Mouse (Mus musculus): ENCODE results near the gene Mmadhc.

Mmadhc gene

GRCm38 (mm10) chr2:50296109-50296986 is at the start of gene Mmadhc:
TSS of gene Mmadhc (minus strand) at chr2:50296801.
- DNase-seq, result peak; percentile 86

DNA sequence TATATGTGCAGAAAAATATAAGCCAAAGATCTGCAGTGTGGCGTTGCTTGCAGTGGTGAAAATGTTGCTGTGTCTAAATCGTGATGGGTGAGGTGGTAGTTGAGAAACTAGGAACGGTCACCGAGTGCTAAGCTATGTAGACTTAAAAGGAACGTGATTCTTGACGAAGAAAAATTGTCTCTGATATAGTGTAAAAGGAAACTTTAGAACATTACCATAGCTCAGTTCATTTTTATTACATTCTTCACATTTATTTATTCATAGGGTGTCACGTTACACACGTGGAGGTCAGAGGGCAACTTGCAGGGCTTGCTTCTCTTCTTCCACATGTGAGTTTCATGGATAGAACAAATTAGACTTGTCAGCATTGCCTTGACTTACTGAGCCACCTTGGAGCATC is 47.0 kb upstream of the Mmadhc start:
- DNase-seq, result no peak

DNA sequence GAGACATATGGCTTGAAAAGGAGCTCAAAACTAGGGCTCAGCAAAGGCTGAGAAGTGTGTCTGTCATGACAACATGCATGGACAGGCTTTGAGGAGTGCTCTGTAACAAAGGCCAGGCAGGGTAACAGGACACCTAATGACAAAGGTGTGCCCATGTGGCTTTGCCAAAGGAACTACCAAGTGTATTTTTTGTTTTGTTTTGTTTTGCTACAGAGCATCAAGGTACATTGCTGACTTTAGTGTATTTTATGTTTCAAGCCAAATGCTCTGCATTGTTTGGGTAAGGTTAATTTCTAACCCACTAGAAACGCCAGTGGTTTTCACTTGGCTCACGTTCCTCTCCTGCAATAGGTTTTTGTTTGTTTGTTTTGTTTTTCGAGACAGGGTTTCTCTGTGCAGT is 42.5 kb upstream of the Mmadhc start:
- DNase-seq, result no peak

DNA sequence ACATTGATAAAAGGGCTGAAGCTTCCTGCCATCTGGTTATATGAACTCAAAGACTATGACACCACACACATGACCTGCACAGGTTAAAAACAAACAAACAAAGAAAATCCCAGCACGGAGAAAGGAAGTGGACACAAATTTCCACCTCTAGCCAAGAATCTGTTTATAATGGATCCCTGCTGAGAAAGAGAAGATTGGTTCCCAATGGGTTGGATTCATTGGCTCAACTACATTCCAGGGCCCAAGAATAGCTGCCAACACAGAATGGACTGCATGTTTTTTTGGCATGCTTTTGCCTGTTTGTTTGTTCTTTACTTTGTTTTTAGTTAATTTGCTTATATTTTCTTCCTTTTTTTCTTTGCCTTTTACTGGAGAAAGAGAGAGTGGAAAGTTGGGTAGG is 41.0 kb upstream of the Mmadhc start:
- no peak for DNase-seq

- no peak for DNase-seq
Measured at GRCm38 (mm10) chr2:50331716-50332270, 35.2 kb upstream of the Mmadhc start.

GRCm38 (mm10) chr2:50328181-50328580 is 31.6 kb upstream of the Mmadhc start:
- no peak for DNase-seq

GRCm38 (mm10) chr2:50324799-50325198 is 28.2 kb upstream of the Mmadhc start:
- DNase-seq, result no peak

GRCm38 (mm10) chr2:50306663-50307320 is 10.2 kb upstream of the Mmadhc start:
- DNase-seq, result no peak

DNA sequence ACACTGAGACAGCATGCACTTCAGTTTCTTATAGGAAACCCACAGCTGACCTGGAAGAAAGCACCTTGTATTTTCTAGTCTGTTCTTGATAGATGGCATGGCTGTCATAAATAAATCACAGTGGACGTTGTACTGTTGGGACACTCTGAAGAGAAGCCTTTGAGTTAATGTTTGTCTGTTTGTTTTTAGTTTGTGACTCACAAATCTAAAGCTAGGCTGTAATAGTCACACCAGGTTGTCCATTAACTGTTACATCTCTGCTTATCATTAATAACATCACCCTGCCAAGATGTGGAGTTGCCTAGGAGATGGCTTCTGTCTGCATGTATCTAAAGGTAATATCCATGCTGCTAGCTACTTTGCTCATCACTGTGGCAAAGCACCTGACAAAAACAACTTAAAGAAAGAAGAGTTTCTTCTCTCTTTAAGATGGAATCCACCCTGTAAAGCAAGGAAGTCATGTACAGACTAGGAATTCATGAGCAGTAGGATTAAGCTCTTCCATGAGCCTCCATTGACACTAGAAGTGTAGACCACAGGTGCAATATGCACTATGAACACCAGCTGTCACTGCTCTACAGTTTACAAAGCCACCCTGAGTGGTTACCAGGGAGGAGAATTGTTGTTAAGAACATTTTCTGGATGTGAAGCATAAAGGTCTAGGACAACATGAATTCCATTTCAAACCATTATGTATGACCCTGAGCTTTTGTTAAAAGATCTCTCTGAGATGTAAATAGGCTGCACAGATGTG is 8.4 kb upstream of the Mmadhc start:
- DNase-seq, result no peak

- no peak for DNase-seq
Measured at GRCm38 (mm10) chr2:50296987-50297350, 368 bp upstream of the Mmadhc start.

DNA sequence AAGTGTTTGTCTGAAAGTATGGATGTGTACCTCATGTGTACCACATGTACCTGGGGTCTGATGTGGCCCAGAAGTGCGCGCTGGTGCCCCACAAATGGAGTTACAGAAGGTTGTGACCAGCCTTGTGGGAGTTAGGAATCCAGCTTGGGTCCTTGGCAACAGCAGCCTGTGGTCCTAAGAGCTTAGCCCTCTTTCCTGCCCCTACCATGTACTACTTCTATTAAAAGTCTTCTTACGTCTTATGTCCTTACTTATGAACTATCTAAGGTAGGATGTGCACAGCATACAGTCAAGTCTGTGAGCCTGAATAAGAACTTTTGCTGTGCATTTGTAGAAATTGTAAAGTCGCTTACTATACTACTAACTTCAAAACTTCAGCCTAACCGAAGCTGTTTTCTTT is 1.0 kb downstream of the Mmadhc start:
- DNase-seq, result no peak

DNA sequence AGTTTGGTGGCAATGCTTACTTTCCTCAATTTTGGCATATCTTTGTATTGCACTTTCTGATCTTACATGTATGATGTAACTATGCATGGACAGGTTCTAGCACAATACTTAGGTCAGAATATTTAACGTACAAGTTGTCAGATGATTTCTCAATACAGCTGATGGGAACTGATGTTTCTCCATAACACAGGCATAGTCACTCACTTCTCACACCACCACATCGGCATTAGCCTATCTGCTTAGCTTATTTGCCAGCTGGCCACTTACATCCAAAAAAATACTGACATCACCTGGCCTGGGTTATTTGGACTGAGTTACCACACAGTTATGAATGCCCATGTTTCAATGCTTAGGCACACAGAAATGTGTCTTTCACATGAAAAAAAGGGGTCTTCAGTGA is 2.5 kb downstream of the Mmadhc start:
- no peak for DNase-seq

DNA sequence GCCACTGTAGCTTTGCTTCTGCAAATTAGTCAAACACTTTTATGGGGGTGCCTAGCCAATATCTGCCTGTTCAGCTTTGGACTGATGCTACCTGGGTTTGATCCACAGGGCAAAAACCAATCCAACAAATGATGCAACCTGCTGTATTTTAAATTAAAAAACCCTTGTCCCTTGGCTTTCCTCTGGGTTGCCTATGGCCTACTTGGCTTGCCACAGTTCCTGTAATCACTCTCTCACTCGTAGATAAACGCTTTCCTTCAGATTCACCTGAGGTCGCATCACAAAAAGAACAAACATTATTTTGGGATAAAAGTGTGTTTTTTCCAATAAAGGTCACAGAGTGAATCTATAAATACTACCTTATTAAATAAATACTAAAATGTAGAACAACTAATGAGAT is 3.0 kb downstream of the Mmadhc start:
- DNase-seq, result no peak

- DNase-seq, result no peak
Measured at GRCm38 (mm10) chr2:50291901-50292300, 4.7 kb downstream of the Mmadhc start.

GRCm38 (mm10) chr2:50290754-50291153 is 5.8 kb downstream of the Mmadhc start:
- no peak for DNase-seq

- no peak for DNase-seq
Measured at GRCm38 (mm10) chr2:50284781-50285180, 11.8 kb downstream of the Mmadhc start.

DNA sequence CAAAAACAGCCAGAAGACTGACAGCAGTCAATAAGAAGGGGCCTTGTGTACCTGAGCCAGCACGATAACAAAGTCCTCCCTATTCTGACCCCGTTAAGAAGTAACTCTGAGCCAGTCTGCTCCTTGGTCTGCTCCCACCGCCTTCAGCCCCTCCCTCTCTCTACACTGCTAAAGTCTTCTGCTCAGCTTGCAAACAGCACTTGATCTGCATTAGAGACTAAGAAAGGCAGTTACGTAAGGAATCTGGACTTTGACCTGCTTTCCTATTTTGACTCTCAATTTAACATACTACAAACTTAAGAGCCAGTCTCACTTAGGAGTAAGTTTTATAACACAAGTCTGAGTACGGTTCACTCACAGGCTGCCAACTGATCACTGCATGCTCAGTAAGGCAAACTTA is 12.6 kb downstream of the Mmadhc start:
- no peak for DNase-seq

GRCm38 (mm10) chr2:50276715-50277114 is 19.9 kb downstream of the Mmadhc start:
- no peak for DNase-seq

DNA sequence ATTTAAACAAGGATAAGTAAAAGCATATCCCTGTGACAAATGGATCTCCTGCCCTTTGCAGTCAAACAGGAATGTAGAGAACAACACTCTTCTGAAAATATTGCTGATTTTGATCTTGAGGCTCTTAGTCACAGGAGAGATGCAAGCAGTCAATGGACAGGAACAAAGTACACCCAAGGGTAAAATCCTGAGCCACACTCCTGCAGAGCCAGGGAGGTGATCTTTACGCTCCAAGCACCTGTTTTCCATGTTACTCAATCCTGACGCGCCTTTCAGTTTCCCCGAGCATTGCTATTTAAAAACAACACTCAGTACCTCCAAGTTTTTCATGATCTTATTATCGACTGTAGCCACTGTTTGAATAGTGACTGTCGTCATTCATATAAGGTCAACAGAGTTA is 23.2 kb downstream of the Mmadhc start:
- no peak for DNase-seq

- DNase-seq, result no peak
Measured at GRCm38 (mm10) chr2:50272165-50272564, 24.4 kb downstream of the Mmadhc start.

DNA sequence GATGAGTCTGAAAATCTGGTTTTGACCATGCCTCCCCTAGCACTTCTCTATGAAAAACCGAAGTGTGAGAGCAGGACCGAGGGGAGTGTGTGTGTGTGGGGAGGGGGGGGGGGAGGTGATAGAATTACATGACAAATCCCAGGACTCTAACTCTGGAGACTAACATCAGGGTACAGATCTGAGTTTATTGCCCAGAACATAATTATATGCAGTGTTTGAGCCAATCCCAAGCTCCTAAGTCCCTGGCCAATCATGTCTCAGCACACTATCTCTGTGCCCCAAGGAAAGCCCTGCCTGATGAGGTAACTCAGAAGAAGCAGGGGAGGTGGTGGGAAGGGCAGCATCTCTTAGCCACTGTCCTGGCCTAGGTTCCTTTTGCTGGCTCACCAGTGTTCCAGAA is 28.1 kb downstream of the Mmadhc start:
- DNase-seq, result no peak

- no peak for DNase-seq
Measured at GRCm38 (mm10) chr2:50267046-50267445, 29.6 kb downstream of the Mmadhc start.

DNA sequence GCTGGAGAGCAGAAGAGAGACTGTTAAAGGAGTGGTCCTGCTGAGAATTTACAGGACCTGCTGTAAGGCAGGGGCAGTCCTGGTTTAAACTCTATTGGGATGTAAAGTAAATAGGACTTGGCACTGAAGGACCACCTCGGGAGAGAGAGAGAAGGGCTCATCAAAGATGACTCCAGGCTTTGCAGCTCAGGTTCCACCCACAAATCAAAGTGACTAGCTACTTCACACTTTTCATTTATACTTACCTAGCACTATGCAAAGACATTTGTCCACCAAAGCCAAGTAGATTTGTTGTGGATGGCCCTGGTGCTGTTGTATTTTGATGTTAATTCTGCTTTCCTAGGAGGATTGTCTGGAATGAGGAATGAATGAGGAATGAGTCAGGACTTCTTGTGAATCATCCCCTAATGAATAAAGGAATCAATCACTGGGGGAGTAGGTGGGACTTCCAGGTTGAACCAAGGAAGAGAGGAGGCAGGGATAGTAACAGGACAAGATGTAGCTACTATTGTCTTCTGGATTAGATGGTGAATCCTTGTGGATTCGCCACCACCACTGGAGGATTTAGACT is 31.3 kb downstream of the Mmadhc start:
- no peak for DNase-seq

Data from cerebellum, adult 11 months (tissue).